10 mouse cellular contexts compared by ENCODE assay signal in genomic region chr7:19939555-19940235, GRCm38 (mm10). TPM values are rescaled to one million over a fixed set of nuclear protein-coding genes. Genes with fewer than 3 reads are reported as not detected.
DNase-seq lines count a peak whose midpoint lies in the region; ATAC-seq and TF ChIP-seq lines count a peak whose summit lies in the region.
"Had no signal": no experiment of that assay in that cellular context is flagged by ENCODE, and none has a peak within 500 bp of the region (broad histone marks: within the 10 kb centered on the region; RNA-seq: fewer than 3 reads in every experiment).

No protein-coding gene starts in this region.

- peak; percentile 31 to 36 for DNase-seq in frontal cortex, postnatal 10 days (ENCODE audit: low spot score in 2 of 2)
- DNase-seq in adrenal gland, postnatal 25 days, result peak; percentile 73
- DNase-seq in layer of hippocampus, adult 2 months (ENCODE audit: low spot score in 2 of 2), result peak; percentile 36 to 45
- DNase-seq in lung, postnatal 14 days, result peak; percentile 94
- DNase-seq in testis, postnatal 10 days (ENCODE audit: low spot score), result peak; percentile 88
- DNase-seq in embryo, embryonic 10 days (ENCODE audit: low spot score), result no peak

- peak overlapping the region; percentile 83 for H3K27ac ChIP-seq in heart, embryonic 16.5 days (ENCODE audit: low read length)
- H3K27ac ChIP-seq in layer of hippocampus, adult 2 months, result no peak overlapping the region
- H3K27ac ChIP-seq: neural tube, embryonic 12.5 days had no signal

- no peak overlapping the region for H3K4me3 ChIP-seq in heart, embryonic 16.5 days (ENCODE audit: low read length)
- no peak overlapping the region for H3K4me3 ChIP-seq in layer of hippocampus, adult 2 months
- H3K4me3 ChIP-seq: neural tube, embryonic 12.5 days had no signal

- H3K9me3 ChIP-seq in heart, embryonic 16.5 days (replicated peaks; ENCODE audit: control insufficient read depth, low read length), result no peaks in the 10 kb centered on the region
- H3K9me3 ChIP-seq: G1E; neural tube, embryonic 12.5 days had no signal

- peak overlapping the region; percentile 39; the same call in 1 of the 2 replicates for H3K4me2 ChIP-seq in heart, embryonic 16.5 days (ENCODE audit: low read depth, low read length)
- H3K4me2 ChIP-seq: neural tube, embryonic 12.5 days had no signal

- H3K4me1 ChIP-seq in heart, embryonic 16.5 days (ENCODE audit: control insufficient read depth, insufficient read depth, low read length), result peaks cover 30% of the 10 kb centered on the region
- H3K4me1 ChIP-seq: neural tube, embryonic 12.5 days had no signal

- no peak for ATAC-seq in frontal cortex, adult (ENCODE audit: low TSS enrichment)
- peak; percentile 81 for ATAC-seq in heart, embryonic 16.5 days (replicated peaks; ENCODE audit: extremely low read depth, insufficient read depth, low FRiP score)

- no peaks in the 10 kb centered on the region for H3K36me3 ChIP-seq in heart, embryonic 16.5 days (ENCODE audit: control insufficient read depth, insufficient read depth)
- H3K36me3 ChIP-seq: G1E; neural tube, embryonic 12.5 days had no signal

- no peak overlapping the region for H3K9ac ChIP-seq in heart, embryonic 16.5 days (ENCODE audit: low read length)
- H3K9ac ChIP-seq: neural tube, embryonic 12.5 days had no signal

- H3K27me3 ChIP-seq in heart, embryonic 16.5 days (ENCODE audit: control insufficient read depth, insufficient read depth, low read length), result 0 out of 2 replicates have a peak, but pooled peaks cover 2% of the 10 kb centered on the region
- H3K27me3 ChIP-seq: neural tube, embryonic 12.5 days had no signal

- 39% methylated on average over 11 of the region's 12 CpGs for WGBS in heart, embryonic 16.5 days

- TF ChIP-seq CTCF in layer of hippocampus, adult 2 months (conservative IDR thresholded peaks at IDR 0.05), result 0 out of 2 replicates have a peak, but pooled peaks have one; percentile 6

RNA-seq across cellular contexts. Expression of gene Igsf23, which starts 10.9 kb away (rescaled TPM):
- total RNA-seq in adrenal gland, postnatal 25 days (2021), result not detected in 2 replicates
- polyA plus RNA-seq in heart, embryonic 16.5 days (2015; fragmentation: Nextera tagmentation; extraction: Ambion mirVana), result 1.8 and 2.2 TPM in 2 replicates
- not detected for total RNA-seq in layer of hippocampus, adult 2 months (2021)
- polyA plus RNA-seq: G1E; neural tube, embryonic 12.5 days had no signal

RNA-seq across cellular contexts. Expression of gene Pvr, which starts 18.7 kb away (rescaled TPM):
- 31.6 and 34.1 TPM in 2 replicates for total RNA-seq in adrenal gland, postnatal 25 days (2021)
- polyA plus RNA-seq in heart, embryonic 16.5 days (2015; fragmentation: Nextera tagmentation; extraction: Ambion mirVana), result 17.6 and 19.0 TPM in 2 replicates
- total RNA-seq in layer of hippocampus, adult 2 months (2021), result 10 to 100 TPM; 13.6 to 16.3 TPM
- polyA plus RNA-seq: G1E had no signal

RNA-seq across cellular contexts. Expression of gene Ceacam20, which starts 25.5 kb away (rescaled TPM):
- total RNA-seq in adrenal gland, postnatal 25 days (2021), result not detected in 2 replicates
- polyA plus RNA-seq in heart, embryonic 16.5 days (2015; fragmentation: Nextera tagmentation; extraction: Ambion mirVana), result 0.11 TPM in 1 of 2 replicates, not detected in the other
- not detected for total RNA-seq in layer of hippocampus, adult 2 months (2021)
- total RNA-seq: G1E had no signal
- polyA plus RNA-seq: G1E; neural tube, embryonic 12.5 days had no signal

RNA-seq across cellular contexts. Expression of gene Nlrp9b, which starts 51.6 kb away (rescaled TPM):
- total RNA-seq in adrenal gland, postnatal 25 days (2021), result not detected in 2 replicates
- 0.04 TPM in 1 of 2 replicates, not detected in the other for polyA plus RNA-seq in heart, embryonic 16.5 days (2015; fragmentation: Nextera tagmentation; extraction: Ambion mirVana)
- not detected for total RNA-seq in layer of hippocampus, adult 2 months (2021)
- polyA plus RNA-seq: G1E; neural tube, embryonic 12.5 days had no signal

RNA-seq across cellular contexts. Expression of gene Ceacam19, which starts 51.9 kb away (rescaled TPM):
- not detected in 2 replicates for total RNA-seq in adrenal gland, postnatal 25 days (2021)
- 0.04 TPM in 1 of 2 replicates, not detected in the other for polyA plus RNA-seq in heart, embryonic 16.5 days (2015; fragmentation: Nextera tagmentation; extraction: Ambion mirVana)
- total RNA-seq in layer of hippocampus, adult 2 months (2021), result not detected
- polyA plus RNA-seq: G1E; neural tube, embryonic 12.5 days had no signal
